Mouse (Mus musculus) frontal cortex, postnatal 25 days (tissue): Measurements from ENCODE around the gene Gm10300.
A peak's percentile ranks its signal among the peaks of the same experiment; 100 is the strongest.

Experiments
- DNase-seq, 2 experiments: peaks; one replicate each; pipeline ENCODE4 v3.0.0; 2022; ENCODE audit warnings: low spot score in 2 of 2

The Gm10300 gene

DNA sequence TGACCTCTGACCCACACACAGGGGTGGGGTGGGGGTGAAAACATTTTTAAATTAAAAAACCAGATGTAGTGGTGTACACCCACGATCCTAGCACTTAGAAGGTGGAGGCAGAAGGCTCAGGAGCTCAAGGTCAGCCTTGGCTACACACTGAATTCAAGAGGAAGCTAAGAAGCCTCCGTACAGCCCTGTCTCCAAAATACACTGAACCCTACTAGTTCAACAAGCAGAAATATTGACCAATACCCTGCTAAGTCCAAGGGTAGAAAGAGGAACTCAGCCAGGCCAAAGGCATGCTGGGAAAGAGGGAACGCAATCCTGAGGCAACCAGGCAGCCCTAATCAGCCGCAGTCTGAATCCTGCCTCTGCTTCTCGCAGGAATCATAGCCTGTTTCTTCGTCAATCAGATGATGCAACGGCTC, 3.8 kb downstream of the Gm10300 start:
- DNase-seq = no peak

GRCm38 (mm10) chr4:132079555-132080275, 5.2 kb downstream of the Gm10300 start:
- peak; percentile 52 to 57 for DNase-seq

DNA sequence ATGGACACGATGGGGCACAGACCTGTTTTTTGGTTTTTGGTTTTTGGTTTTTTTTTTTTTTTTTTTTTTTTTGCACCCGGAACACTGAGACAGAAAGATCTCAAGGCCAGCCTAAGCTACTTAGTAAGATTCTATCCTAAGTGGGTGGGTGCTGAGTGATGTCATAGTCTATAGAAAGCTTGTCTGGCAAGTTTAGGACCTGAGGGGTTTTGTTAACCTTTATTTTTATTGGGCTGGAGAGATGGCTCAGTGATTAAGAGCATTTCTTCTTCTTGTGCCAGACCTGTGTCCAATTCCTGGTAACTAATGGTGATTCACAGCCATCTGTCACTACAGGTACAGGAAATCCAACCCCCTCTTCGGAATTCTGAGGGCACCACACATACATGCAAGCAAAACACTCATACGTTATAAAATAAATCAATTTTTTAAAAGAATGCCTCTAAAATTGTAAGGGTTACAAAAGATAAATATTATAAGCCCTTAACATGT, 6.0 kb downstream of the Gm10300 start:
- no peak for DNase-seq

DNA sequence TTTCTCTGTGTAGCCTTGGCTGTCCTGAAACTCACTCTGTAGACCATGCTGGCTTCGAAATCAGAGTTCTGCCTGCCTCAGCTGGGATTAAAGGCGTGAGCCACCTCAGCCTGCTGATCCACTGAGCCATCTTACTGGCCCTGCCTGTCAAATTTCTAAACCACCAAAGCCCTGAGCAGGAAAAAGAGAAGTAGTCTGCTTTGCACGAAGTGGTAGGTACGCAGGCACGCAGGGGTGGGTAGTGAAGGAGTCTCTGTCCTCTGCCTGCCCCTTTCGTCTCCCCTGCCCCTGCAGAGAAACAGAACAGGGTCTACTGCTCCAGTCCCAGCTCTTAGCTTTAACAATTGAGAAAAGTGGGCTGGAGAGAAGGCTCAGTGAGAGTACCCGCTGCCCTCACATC, 10.6 kb downstream of the Gm10300 start:
- DNase-seq = no peak

GRCm38 (mm10) chr4:132088921-132089320, 14.4 kb downstream of the Gm10300 start:
- DNase-seq = peak in 1 of 2 experiments; percentile 59

- no peak for DNase-seq
These were observed 18.6 kb downstream of the Gm10300 start for GRCm38 (mm10) chr4:132093136-132093535.

GRCm38 (mm10) chr4:132093928-132094327, 19.4 kb downstream of the Gm10300 start:
- no peak for DNase-seq

DNA sequence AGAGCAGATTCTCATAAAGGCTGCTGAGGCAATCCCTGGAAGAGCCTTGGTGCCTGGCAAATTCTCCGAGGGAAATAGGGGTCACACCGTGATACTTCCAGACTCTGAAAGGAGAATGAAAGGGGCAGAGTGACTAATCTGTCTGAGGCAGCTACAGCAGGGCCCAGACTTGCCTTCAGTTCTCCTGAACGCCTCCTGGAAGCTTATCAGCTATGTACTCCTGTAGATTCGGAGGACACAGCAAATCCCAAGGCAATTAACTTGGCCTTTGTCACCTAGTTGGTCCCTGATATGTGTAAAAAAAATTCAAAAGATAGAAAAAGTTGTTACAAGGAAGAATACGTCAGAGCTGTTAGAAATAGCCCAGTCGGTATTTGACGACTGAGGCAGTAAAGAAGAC, 20.5 kb downstream of the Gm10300 start:
- no peak for DNase-seq

GRCm38 (mm10) chr4:132099548-132099947, 25.1 kb downstream of the Gm10300 start:
- DNase-seq = no peak

- DNase-seq = no peak
These were observed 26.7 kb downstream of the Gm10300 start for GRCm38 (mm10) chr4:132101152-132101551.

- no peak for DNase-seq
These were observed 33.7 kb downstream of the Gm10300 start for GRCm38 (mm10) chr4:132108221-132108620.

- DNase-seq = no peak
These were observed 36.7 kb downstream of the Gm10300 start for GRCm38 (mm10) chr4:132111227-132111626.

- no peak for DNase-seq
These were observed 39.1 kb downstream of the Gm10300 start for GRCm38 (mm10) chr4:132113411-132114095.

- DNase-seq = no peak
These were observed 41.8 kb downstream of the Gm10300 start for GRCm38 (mm10) chr4:132116315-132116714.

DNA sequence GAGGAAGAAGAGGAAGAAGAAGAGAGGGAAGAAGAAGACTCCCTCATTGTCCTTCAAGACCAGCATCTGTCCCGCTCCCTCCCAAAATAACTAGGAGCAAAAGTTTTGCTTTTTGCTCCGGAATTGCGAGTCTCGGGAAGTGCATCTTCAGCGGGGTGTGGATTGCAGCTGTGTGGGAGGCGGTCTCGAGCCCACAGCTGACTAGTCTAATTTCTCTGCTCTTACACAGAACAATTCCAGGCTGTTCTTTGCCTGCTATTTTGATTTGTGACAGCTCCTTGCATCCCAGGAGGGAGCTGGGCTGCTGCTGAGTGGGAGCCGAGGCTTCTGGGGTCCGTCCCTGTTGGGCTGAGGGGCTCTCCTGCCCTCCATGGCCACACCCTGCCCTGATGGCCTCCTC, 45.1 kb downstream of the Gm10300 start:
- no peak for DNase-seq

GRCm38 (mm10) chr4:132121674-132122073, 47.2 kb downstream of the Gm10300 start:
- DNase-seq = no peak

DNA sequence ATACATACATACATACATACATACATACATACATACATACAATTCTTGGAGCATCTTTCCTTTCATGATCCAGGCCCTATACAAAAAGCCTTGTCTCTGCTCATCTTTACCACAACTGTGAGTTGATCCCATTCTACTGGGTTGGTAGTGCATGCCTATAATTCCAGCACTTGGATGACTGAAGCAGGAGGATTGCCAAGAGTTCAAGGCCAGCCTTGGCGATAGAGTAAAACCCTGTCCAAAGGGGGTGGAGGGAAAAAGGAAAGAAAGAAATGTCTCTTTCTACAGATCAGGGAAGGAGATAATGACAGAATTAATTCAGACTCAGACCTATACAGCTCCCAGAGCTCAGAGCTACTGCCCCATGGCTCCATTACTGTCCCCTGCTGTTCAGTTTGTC, 48.7 kb downstream of the Gm10300 start:
- DNase-seq = no peak
